Mouse (Mus musculus): ENCODE results near the gene Selenoh. TPM values are rescaled to one million over a fixed set of nuclear protein-coding genes. Genes with fewer than 3 reads are reported as not detected.

Gene Selenoh
- polyA plus RNA-seq, 1 experiment from 2014 or later = 86.7 TPM

DNA sequence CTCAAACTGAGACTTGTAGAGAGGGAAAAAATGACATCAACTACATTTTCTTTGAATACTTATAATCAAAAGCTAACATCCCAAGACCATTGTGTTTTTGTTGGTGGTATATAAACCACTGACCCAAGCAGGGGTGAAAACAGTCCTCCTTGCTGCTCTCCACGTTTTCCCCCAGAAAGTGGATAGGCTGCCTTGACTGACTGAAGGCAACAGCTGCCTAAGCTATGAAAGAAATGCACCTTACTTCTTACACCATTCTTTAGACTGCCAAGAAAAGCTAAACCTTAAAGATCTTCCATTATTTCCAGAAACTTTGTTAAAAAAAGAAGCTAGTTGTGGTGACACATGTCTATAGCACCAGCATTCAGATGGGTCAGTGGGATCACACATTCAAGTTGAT is 24.4 kb downstream of the Selenoh start:
- H3K9me3 ChIP-seq (replicated peaks) = no peaks in the 10 kb centered on the region
- H3K36me3 ChIP-seq (replicated peaks) = no peaks in the 10 kb centered on the region
- H3K9ac ChIP-seq = no peak overlapping the region
- no peak overlapping the region for H3K4me3 ChIP-seq (replicated peaks)
- no peak for ATAC-seq (ENCODE audit: insufficient read depth)
- no peak overlapping the region for H3K4me2 ChIP-seq
- 69% methylated on average over 1 of the region's 1 CpGs for WGBS (ENCODE audit: insufficient replicate concordance)
- peaks cover 33% of the 10 kb centered on the region for H3K4me1 ChIP-seq (replicated peaks)
- no peak overlapping the region for H3K27ac ChIP-seq (replicated peaks)
- no peaks in the 10 kb centered on the region for H3K27me3 ChIP-seq

GRCm38 (mm10) chr2:84640833-84641232 is 29.7 kb downstream of the Selenoh start:
- Histone ChIP-seq H3K36me3 (replicated peaks) (no peaks in the 10 kb centered on the region), H3K27ac (replicated peaks) (no peak overlapping the region), H3K4me1 (replicated peaks) (peaks cover 48% of the 10 kb centered on the region), H3K9me3 (replicated peaks) (no peaks in the 10 kb centered on the region), H3K4me2 (no peak overlapping the region), H3K27me3 (no peaks in the 10 kb centered on the region), H3K9ac (no peak overlapping the region), H3K4me3 (replicated peaks) (no peak overlapping the region)
- ATAC-seq (ENCODE audit: insufficient read depth) = no peak

GRCm38 (mm10) chr2:84638428-84639220 is 31.9 kb downstream of the Selenoh start:
- Histone ChIP-seq H3K36me3 (replicated peaks) (no peaks in the 10 kb centered on the region), H3K9ac (no peak overlapping the region), H3K27ac (replicated peaks) (0 out of 2 replicates have a peak overlapping the region, but pooled peaks have one; percentile 11), H3K4me2 (no peak overlapping the region), H3K27me3 (no peaks in the 10 kb centered on the region), H3K9me3 (replicated peaks) (no peaks in the 10 kb centered on the region), H3K4me3 (replicated peaks) (no peak overlapping the region), H3K4me1 (replicated peaks) (peaks cover 59% of the 10 kb centered on the region)
- ATAC-seq (ENCODE audit: insufficient read depth) = no peak
- WGBS (ENCODE audit: insufficient replicate concordance) = 34% methylated on average over 5 of the region's 5 CpGs

GRCm38 (mm10) chr2:84637452-84638165 is 33.0 kb downstream of the Selenoh start:
- WGBS (ENCODE audit: insufficient replicate concordance) = 34% methylated on average over 7 of the region's 7 CpGs

DNA sequence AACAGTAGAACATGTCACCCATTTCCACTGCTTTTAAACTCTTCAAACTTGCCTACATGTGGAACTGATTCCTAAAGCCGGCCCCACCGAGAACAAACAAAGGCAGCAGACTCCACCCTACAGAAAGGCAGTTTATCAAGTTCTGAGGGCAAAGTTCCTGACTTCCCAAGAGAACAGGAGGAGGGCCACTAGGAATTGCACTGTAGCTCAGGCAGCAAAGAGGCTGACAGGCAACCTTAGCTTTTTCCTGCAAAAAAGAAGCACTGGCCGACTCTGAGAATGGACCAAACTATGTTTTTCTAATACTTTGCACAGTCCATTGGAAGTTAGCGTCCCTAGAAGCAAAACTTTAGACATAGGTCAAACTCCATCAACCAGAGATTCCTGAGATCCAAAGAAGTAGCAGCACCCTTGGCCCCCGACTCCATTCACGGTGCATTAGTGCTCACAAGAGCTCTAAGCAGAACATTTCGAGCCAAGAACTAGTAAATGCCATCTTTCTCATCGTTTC is 34.3 kb downstream of the Selenoh start:
- ATAC-seq (ENCODE audit: insufficient read depth) = peak; percentile 53
- peaks cover 77% of the 10 kb centered on the region for H3K4me1 ChIP-seq (replicated peaks)
- H3K27ac ChIP-seq (replicated peaks) = peak overlapping the region; percentile 76
- no peaks in the 10 kb centered on the region for H3K27me3 ChIP-seq
- no peak overlapping the region for H3K9ac ChIP-seq
- no peaks in the 10 kb centered on the region for H3K36me3 ChIP-seq (replicated peaks)
- H3K4me2 ChIP-seq = peak overlapping the region; percentile 51
- no peaks in the 10 kb centered on the region for H3K9me3 ChIP-seq (replicated peaks)
- H3K4me3 ChIP-seq (replicated peaks) = no peak overlapping the region
- 40% methylated on average over 8 of the region's 8 CpGs for WGBS (ENCODE audit: insufficient replicate concordance)

More at GRCm38 (mm10) chr2:84637452-84638165, 33.0 kb downstream of the Selenoh start:
- H3K27me3 ChIP-seq = no peaks in the 10 kb centered on the region
- no peak overlapping the region; the same call in 1 of the 2 replicates for H3K4me2 ChIP-seq
- no peak overlapping the region for H3K4me3 ChIP-seq (replicated peaks)
- ATAC-seq (ENCODE audit: insufficient read depth) = no peak
- H3K36me3 ChIP-seq (replicated peaks) = no peaks in the 10 kb centered on the region
- no peaks in the 10 kb centered on the region for H3K9me3 ChIP-seq (replicated peaks)
- 0 out of 2 replicates have a peak overlapping the region, but pooled peaks have one; percentile 11 for H3K27ac ChIP-seq (replicated peaks)
- no peak overlapping the region for H3K9ac ChIP-seq
- peaks cover 68% of the 10 kb centered on the region for H3K4me1 ChIP-seq (replicated peaks)

DNA sequence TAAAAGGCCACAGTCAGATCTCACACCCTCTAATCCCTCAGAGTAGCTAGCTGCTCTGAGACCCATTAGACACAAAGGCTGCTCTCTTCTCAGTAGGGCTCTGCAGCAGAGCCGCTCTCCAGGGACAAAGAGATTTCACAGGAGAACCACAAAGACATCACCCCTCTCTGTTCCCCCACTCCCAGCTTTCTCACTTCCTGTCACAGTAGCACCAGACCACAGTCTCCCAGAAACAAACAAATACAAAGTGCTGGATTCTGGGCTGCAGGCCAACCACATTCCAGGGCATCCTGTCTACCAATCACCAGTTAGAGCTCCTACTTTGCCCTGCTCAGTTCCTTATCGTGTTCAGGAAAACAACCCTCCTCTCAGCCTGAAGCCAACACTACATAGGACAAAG is 35.0 kb downstream of the Selenoh start:
- Histone ChIP-seq H3K9me3 (replicated peaks) (no peaks in the 10 kb centered on the region), H3K9ac (no peak overlapping the region), H3K27me3 (no peaks in the 10 kb centered on the region), H3K4me2 (peak overlapping the region; percentile 51), H3K4me1 (replicated peaks) (peaks cover 77% of the 10 kb centered on the region), H3K27ac (replicated peaks) (peak overlapping the region; percentile 76), H3K4me3 (replicated peaks) (no peak overlapping the region), H3K36me3 (replicated peaks) (no peaks in the 10 kb centered on the region)
- peak; percentile 78 for ATAC-seq (ENCODE audit: insufficient read depth)
- 36% methylated on average over 2 of the region's 2 CpGs for WGBS (ENCODE audit: insufficient replicate concordance)

- H3K36me3 ChIP-seq (replicated peaks) = no peaks in the 10 kb centered on the region
- no peaks in the 10 kb centered on the region for H3K27me3 ChIP-seq
- H3K4me1 ChIP-seq (replicated peaks) = peaks cover 78% of the 10 kb centered on the region
- H3K27ac ChIP-seq (replicated peaks) = peak overlapping the region; percentile 76
- no peak for ATAC-seq (ENCODE audit: insufficient read depth)
- H3K4me2 ChIP-seq = peak overlapping the region; percentile 51
- H3K9me3 ChIP-seq (replicated peaks) = no peaks in the 10 kb centered on the region
- WGBS (ENCODE audit: insufficient replicate concordance) = 45% methylated on average over 4 of the region's 4 CpGs
- H3K4me3 ChIP-seq (replicated peaks) = no peak overlapping the region
- no peak overlapping the region; the same call in 1 of the 2 replicates for H3K9ac ChIP-seq
These were observed 35.6 kb downstream of the Selenoh start for GRCm38 (mm10) chr2:84634934-84635482.

DNA sequence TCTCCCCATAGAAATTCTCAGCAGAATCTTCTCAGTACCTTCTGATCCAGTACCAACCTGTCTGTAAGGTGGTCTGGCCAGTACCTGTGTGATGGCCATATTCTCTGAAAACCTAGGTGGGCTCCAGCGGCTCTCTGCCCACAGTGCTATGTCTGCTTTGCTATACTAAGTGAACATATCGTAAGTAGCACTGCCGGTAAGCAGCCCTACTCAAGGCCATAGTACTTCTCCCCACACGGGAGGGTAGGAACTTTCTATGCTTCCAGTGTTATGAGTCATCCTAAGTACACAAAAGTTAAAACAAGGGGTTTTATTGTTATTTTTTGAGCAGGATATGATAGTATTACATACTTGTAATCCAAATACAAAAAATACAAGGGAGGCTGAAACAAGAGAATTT is 36.6 kb downstream of the Selenoh start:
- H3K9me3 ChIP-seq (replicated peaks) = no peaks in the 10 kb centered on the region
- H3K9ac ChIP-seq = no peak overlapping the region
- no peaks in the 10 kb centered on the region for H3K36me3 ChIP-seq (replicated peaks)
- no peak overlapping the region for H3K4me3 ChIP-seq (replicated peaks)
- peaks cover 74% of the 10 kb centered on the region for H3K4me1 ChIP-seq (replicated peaks)
- H3K27ac ChIP-seq (replicated peaks) = peak overlapping the region; percentile 41; the same call in 1 of the 2 replicates
- peak overlapping the region; percentile 18; the same call in 1 of the 2 replicates for H3K4me2 ChIP-seq
- WGBS (ENCODE audit: insufficient replicate concordance) = 44% methylated on average over 4 of the region's 4 CpGs
- no peaks in the 10 kb centered on the region for H3K27me3 ChIP-seq
- ATAC-seq (ENCODE audit: insufficient read depth) = no peak

DNA sequence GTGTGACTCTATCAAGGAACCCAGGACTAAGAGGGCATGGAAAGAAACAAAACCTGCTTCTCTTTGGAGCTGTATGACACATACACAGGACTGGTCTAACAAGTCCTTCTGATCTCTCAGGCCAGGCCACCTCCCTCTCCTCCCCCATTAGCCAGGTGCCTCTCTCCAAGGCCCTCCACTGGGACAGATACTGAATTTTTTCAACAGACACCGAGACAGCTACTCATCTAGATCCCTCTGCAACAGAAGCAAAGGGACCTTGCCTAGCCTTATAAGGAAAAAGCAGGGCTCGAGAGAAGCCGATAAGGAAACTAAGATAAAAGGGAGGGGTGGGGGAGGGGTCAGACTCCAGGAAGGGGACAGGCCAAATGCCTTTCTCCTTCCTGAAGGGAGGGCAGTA is 37.6 kb downstream of the Selenoh start:
- Histone ChIP-seq H3K9ac (no peak overlapping the region), H3K36me3 (replicated peaks) (no peaks in the 10 kb centered on the region), H3K4me1 (replicated peaks) (peaks cover 70% of the 10 kb centered on the region), H3K9me3 (replicated peaks) (no peaks in the 10 kb centered on the region), H3K4me2 (peak overlapping the region; percentile 27; the same call in 1 of the 2 replicates), H3K4me3 (replicated peaks) (no peak overlapping the region), H3K27me3 (no peaks in the 10 kb centered on the region), H3K27ac (replicated peaks) (0 out of 2 replicates have a peak overlapping the region, but pooled peaks have one; percentile 24)
- WGBS (ENCODE audit: insufficient replicate concordance) = 3% methylated on average over 3 of the region's 3 CpGs
- no peak for ATAC-seq (ENCODE audit: insufficient read depth)

- no peak for ATAC-seq (ENCODE audit: insufficient read depth)
- 84% methylated on average over 1 of the region's 1 CpGs for WGBS (ENCODE audit: insufficient replicate concordance)
- Histone ChIP-seq H3K36me3 (replicated peaks) (no peaks in the 10 kb centered on the region), H3K9me3 (replicated peaks) (no peaks in the 10 kb centered on the region), H3K4me2 (no peak overlapping the region), H3K27ac (replicated peaks) (no peak overlapping the region), H3K4me3 (replicated peaks) (no peak overlapping the region), H3K9ac (no peak overlapping the region), H3K4me1 (replicated peaks) (peaks cover 60% of the 10 kb centered on the region), H3K27me3 (no peaks in the 10 kb centered on the region)
These were observed 38.6 kb downstream of the Selenoh start for GRCm38 (mm10) chr2:84632001-84632400.

DNA sequence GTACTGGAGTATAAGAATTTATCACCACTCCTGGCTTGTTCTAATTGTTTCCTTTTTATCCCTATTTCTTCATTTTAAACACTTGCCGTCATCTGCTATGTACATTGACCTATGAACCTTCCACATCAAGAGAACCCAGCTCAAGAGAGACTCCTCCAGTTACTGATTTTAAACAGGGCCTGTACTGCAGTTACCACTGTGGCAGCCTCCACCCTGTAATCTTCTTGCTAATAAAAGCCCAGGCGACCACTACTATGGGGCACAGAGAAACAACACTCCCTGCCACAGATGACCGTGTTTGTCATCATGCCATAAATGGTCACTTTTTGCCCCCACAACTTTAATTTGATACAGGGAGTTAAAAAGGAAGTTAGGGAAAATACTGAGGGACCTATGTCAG is 43.5 kb downstream of the Selenoh start:
- peaks cover 6% of the 10 kb centered on the region; the same call in 1 of the 2 replicates for H3K36me3 ChIP-seq (replicated peaks)
- 60% methylated on average over 3 of the region's 3 CpGs for WGBS (ENCODE audit: insufficient replicate concordance)
- no peak overlapping the region for H3K4me3 ChIP-seq (replicated peaks)
- no peak overlapping the region for H3K9ac ChIP-seq
- H3K4me2 ChIP-seq = no peak overlapping the region
- H3K27me3 ChIP-seq = no peaks in the 10 kb centered on the region
- H3K27ac ChIP-seq (replicated peaks) = 0 out of 2 replicates have a peak overlapping the region, but pooled peaks have one; percentile 22
- H3K4me1 ChIP-seq (replicated peaks) = peaks cover 47% of the 10 kb centered on the region
- no peak; the same call in 1 of the 2 replicates for ATAC-seq (ENCODE audit: insufficient read depth)
- no peaks in the 10 kb centered on the region for H3K9me3 ChIP-seq (replicated peaks)
